Mouse (Mus musculus) limb, embryonic 14.5 days (tissue): ENCODE data around the gene Ednra. TPM values are rescaled to one million over a fixed set of nuclear protein-coding genes. Genes with fewer than 3 reads are reported as not detected.

Experiments used
- ATAC-seq: fragments of 200-750 bp; cut with Nextera tagmentation; 2 replicates; pipeline ENCODE4 v1.8.0; 2017; ENCODE audit warnings: low read depth, moderate number of reproducible peaks, moderate TSS enrichment; ENCODE audit not compliant: low FRiP score
- DNase-seq: peaks from one replicate; pipeline ENCODE4 v3.0.0-alpha.2; 2015; ENCODE audit warnings: low spot score
- H3K27ac ChIP-seq: fragments of 300-500 bp; sonication (generic); replicated peaks from 2 replicates; pipeline ENCODE4 v1.5.1; 2014; ENCODE audit warnings: low read depth, mild to moderate bottlenecking, low read length, moderate library complexity, mixed read lengths
- H3K27me3 ChIP-seq: fragments of 300-500 bp; sonication (generic); 2 replicates; pipeline ENCODE4 v1.6.1; 2014; ENCODE audit warnings: low read length, mixed read lengths; ENCODE audit not compliant: control insufficient read depth, insufficient read depth
- H3K36me3 ChIP-seq: fragments of 300-500 bp; sonication (generic); 2 replicates; pipeline ENCODE4 v1.6.1; 2014; ENCODE audit warnings: mild to moderate bottlenecking, low read length, moderate library complexity, mixed read lengths; ENCODE audit not compliant: control insufficient read depth, insufficient read depth
- H3K4me1 ChIP-seq: fragments of 300-500 bp; sonication (generic); 2 replicates; pipeline ENCODE4 v1.6.1; 2014; ENCODE audit warnings: antibody characterized with exemption, low read length, mixed read lengths; ENCODE audit not compliant: control insufficient read depth, insufficient read depth
- H3K4me2 ChIP-seq: fragments of 300-500 bp; sonication (generic); replicated peaks from 2 replicates; pipeline ENCODE4 v1.6.1; 2014; ENCODE audit warnings: low read depth, mild to moderate bottlenecking, low read length, moderate library complexity; ENCODE audit not compliant: severe bottlenecking
- H3K4me3 ChIP-seq: fragments of 300-500 bp; sonication (generic); replicated peaks from 2 replicates; pipeline ENCODE4 v1.5.1; 2014; ENCODE audit warnings: low read length
- H3K9ac ChIP-seq: fragments of 300-500 bp; sonication (generic); 2 replicates; pipeline ENCODE4 v1.6.1; 2014; ENCODE audit warnings: mild to moderate bottlenecking, low read depth, low read length, moderate library complexity; ENCODE audit not compliant: severe bottlenecking
- H3K9me3 ChIP-seq: fragments of 300-500 bp; sonication (generic); 2 replicates; pipeline ENCODE4 v1.6.1; 2016; ENCODE audit warnings: low read length; ENCODE audit not compliant: control insufficient read depth
- POLR2A ChIP-seq: fragments of 200-500 bp; IDR thresholded peaks from 2 replicates; pipeline ENCODE4 v1.8.0; 2012; ENCODE audit warnings: inconsistent platforms, mild to moderate bottlenecking, moderate library complexity, borderline replicate concordance; ENCODE audit not compliant: insufficient read depth, insufficient read length; ENCODE audit errors: extremely low read depth
- WGBS: fragments of 180-500 bp; shearing (Covaris S2); extraction: QIAGEN DNeasy Blood & Tissue Kit; methylation state at CpG from one replicate; pipeline ENCODE4 v1.1.7; 2014; 5-methylcytosine and 5-hydroxymethylcytosine counted together
- polyA plus RNA-seq, 2 experiments: library from polyadenylated mRNA; depleted of rRNA in 1 of 2; stranded (reverse) in 1 of 2; unstranded in 1 of 2; fragments of >200 nt; fragmentation: Nextera tagmentation in 1 of 2; extraction: Ambion mirVana in 1 of 2; gene quantifications; 2 replicates each; pipeline versions ENCODE4 v1.2.1 to v1.2.3; 2012 to 2014

The Ednra gene
- polyA plus RNA-seq, 2 experiments, result 30.0 to 44.6 TPM

- H3K27me3 ChIP-seq, result no peaks in the 10 kb centered on the region
- no peak overlapping the region for H3K27ac ChIP-seq
- no peak overlapping the region for H3K9ac ChIP-seq
- H3K4me2 ChIP-seq, result no peak overlapping the region
- H3K4me1 ChIP-seq, result peaks cover 9% of the 10 kb centered on the region
- ATAC-seq, result no peak
- no peak overlapping the region for H3K4me3 ChIP-seq
- no peaks in the 10 kb centered on the region for H3K9me3 ChIP-seq
- H3K36me3 ChIP-seq, result peaks cover 43% of the 10 kb centered on the region
- DNase-seq, result peak; percentile 25
- WGBS, result 59% methylated on average over 4 of the region's 4 CpGs
- no peak for TF ChIP-seq POLR2A
These were observed 53.5 kb downstream of the Ednra start for GRCm38 (mm10) chr8:77670612-77671363.

DNA sequence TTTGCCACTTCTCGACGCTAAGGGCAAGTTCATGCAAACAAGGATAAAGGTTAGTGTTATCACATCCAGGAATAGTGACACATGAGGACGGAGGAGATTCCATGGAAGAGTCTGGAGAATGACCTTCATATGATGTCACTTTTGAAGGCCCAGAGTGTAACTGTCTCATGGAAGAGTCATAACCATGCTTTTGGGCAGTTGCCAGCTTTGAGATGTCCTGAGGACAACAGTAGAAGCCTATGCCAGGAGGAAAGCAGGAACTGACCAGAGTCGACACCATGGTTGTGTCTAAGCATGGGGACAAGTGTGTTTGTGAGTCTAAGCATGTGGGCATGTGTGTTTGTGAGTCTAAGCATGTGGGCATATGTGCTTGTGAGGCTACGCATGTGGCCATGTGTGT, 56.3 kb downstream of the Ednra start:
- ATAC-seq, result no peak
- no peak for DNase-seq
- Histone ChIP-seq H3K4me3 (no peak overlapping the region), H3K36me3 (peaks cover 49% of the 10 kb centered on the region), H3K27ac (no peak overlapping the region), H3K9ac (no peak overlapping the region), H3K27me3 (no peaks in the 10 kb centered on the region), H3K4me2 (no peak overlapping the region), H3K4me1 (peaks cover 9% of the 10 kb centered on the region), H3K9me3 (no peaks in the 10 kb centered on the region)
- WGBS, result 92% methylated on average over 5 of the region's 5 CpGs
- no peak for TF ChIP-seq POLR2A

GRCm38 (mm10) chr8:77664901-77665300, 59.4 kb downstream of the Ednra start:
- H3K9me3 ChIP-seq, result no peaks in the 10 kb centered on the region
- no peaks in the 10 kb centered on the region for H3K27me3 ChIP-seq
- no peak overlapping the region for H3K27ac ChIP-seq
- ATAC-seq, result no peak
- TF ChIP-seq POLR2A, result no peak
- WGBS, result 97% methylated on average over 13 of the region's 13 CpGs
- H3K4me1 ChIP-seq, result peaks cover 3% of the 10 kb centered on the region; the same call in 1 of the 2 replicates
- H3K4me3 ChIP-seq, result no peak overlapping the region
- no peak overlapping the region for H3K9ac ChIP-seq
- peaks cover 39% of the 10 kb centered on the region for H3K36me3 ChIP-seq
- no peak for DNase-seq
- no peak overlapping the region for H3K4me2 ChIP-seq

DNA sequence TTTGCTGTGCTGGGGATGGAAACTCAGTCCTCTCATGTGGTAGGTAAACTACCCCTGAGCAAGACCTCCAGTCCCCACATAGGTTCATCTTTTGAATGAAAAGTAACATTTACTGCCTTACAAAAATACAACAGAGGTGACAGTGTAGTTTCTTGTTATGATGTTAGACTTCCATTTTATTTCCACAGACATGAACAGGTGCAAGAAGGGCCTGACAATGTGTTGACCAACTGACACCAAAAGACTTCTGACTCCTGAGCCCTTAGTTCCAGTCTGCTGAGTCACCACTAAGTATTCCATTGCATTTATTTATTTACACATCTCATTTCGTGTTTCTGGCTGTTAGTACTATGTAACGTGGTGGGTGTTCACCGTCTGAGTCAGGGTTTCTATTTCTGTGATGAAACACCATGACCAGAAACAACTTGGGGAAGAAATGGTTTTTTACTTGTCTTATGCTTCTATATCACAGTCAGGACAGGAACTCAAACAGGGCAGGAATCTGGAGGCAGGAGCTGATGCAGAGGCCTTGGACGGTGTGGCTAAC, 64.7 kb downstream of the Ednra start:
- Histone ChIP-seq H3K4me2 (no peak overlapping the region), H3K36me3 (peaks cover 8% of the 10 kb centered on the region), H3K9ac (no peak overlapping the region), H3K4me3 (no peak overlapping the region), H3K9me3 (no peaks in the 10 kb centered on the region), H3K27ac (no peak overlapping the region), H3K27me3 (no peaks in the 10 kb centered on the region), H3K4me1 (no peaks in the 10 kb centered on the region)
- no peak for DNase-seq
- ATAC-seq, result no peak
- WGBS, result 84% methylated on average over 4 of the region's 4 CpGs
- TF ChIP-seq POLR2A, result no peak

DNA sequence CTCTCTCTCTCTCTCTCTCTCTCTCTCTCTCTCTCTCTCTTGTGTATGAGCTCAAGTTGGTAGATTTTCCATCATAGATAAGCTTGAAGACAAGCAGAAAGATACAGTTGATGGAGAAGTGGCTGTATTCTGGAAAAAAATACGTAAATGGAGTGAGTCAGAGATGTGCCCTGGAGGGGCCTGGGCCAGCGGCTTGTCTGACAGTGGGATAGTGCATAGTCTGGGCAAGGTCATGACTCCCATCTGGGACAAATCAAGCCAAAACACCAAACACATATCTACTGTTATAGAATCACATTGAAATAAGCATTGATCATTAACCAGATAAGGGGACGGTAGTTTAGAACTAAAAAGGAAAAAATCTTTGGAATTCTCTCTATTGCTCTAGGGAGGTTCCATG, 65.9 kb downstream of the Ednra start:
- no peaks in the 10 kb centered on the region for H3K4me1 ChIP-seq
- no peaks in the 10 kb centered on the region for H3K36me3 ChIP-seq
- H3K4me2 ChIP-seq, result no peak overlapping the region
- H3K27me3 ChIP-seq, result no peaks in the 10 kb centered on the region
- ATAC-seq (no peak), DNase-seq (no peak)
- TF ChIP-seq POLR2A, result no peak
- 56% methylated on average over 3 of the region's 3 CpGs for WGBS
- H3K9ac ChIP-seq, result no peak overlapping the region
- H3K4me3 ChIP-seq, result no peak overlapping the region
- no peaks in the 10 kb centered on the region for H3K9me3 ChIP-seq
- no peak overlapping the region for H3K27ac ChIP-seq
